Mouse (Mus musculus) layer of hippocampus, adult 9-10 months (tissue): ENCODE measurements around the gene Spg21.

Experiments
- DNase-seq: peaks from one replicate; pipeline ENCODE4 v3.0.0; 2022; ENCODE audit warnings: low spot score

The Spg21 gene

GRCm38 (mm10) chr9:65535789-65536469, 75.2 kb downstream of the Spg21 start:
- DNase-seq = no peak

- DNase-seq = no peak
These were observed 75.7 kb downstream of the Spg21 start for GRCm38 (mm10) chr9:65536491-65536890.
